Mouse (Mus musculus) gastrocnemius, adult 18-20 months (tissue): ENCODE data around the gene Slc13a3. TPM values are rescaled to one million over a fixed set of nuclear protein-coding genes. Genes with fewer than 3 reads are reported as not detected.

ENCODE experiments used
- DNase-seq: peaks from one replicate; pipeline ENCODE4 v3.0.0; 2021; ENCODE audit warnings: low spot score
- total RNA-seq, 2 experiments: library from RNA; stranded (reverse); gene quantifications; 2 replicates each; pipeline ENCODE4 v1.2.3; 2021

Slc13a3 gene
- total RNA-seq, 2 experiments from 2014 or later = 0.25 TPM; not detected in 1

GRCm38 (mm10) chr2:165415141-165415721, 57.8 kb downstream of the Slc13a3 start:
- DNase-seq = no peak

GRCm38 (mm10) chr2:165414321-165414720, 58.7 kb downstream of the Slc13a3 start:
- no peak for DNase-seq

DNA sequence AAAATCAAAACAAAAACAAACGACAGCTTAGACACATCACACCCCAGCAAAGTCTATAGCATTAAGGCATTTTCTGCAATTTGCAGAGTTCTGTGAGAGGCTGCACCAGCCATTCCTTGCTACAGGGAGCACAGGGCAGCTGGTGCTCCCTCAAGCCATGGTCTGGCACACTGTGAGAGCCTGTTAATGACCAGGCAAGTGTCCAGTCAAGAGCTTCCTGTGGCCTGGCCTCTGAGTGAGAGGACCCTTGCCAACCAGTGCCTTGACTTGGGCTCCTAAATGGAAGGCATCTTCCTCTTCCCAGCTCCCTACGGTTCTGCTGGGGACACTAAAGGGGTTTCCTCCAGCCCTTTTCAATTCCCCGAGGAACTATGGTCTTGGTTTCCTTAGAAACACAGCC, 59.1 kb downstream of the Slc13a3 start:
- DNase-seq = no peak

DNA sequence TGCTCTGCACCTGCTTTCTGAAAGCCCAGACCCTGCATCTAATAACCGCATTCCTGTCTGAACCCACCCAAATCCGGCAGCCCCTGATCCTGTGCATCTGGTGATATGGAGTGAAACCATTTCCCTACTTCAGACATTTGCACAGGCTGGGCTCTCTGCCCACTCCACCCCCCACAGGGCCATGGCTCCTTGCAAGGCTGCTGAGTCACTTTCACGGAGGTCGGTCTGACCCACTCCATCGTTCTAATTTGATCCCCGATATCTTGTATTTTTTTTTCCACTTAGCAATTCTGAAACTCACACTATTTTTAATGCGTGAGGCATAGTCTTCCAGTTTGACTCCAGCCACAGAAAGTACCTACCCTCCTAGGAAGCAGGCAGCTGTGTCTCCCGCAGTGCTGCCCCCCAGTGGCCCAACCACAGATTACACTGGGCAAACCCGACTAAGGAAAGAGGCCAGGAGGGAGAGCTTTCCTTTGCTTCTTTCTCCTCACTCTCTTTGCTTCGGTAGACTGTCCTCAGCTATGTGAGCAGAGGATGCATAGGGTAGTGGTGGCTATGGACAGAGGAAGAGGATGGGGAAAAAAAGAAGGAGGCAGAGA, 65.2 kb downstream of the Slc13a3 start:
- peak; percentile 74 for DNase-seq

- peak; percentile 8 for DNase-seq
Measured at GRCm38 (mm10) chr2:165405351-165405750, 67.7 kb downstream of the Slc13a3 start.

DNA sequence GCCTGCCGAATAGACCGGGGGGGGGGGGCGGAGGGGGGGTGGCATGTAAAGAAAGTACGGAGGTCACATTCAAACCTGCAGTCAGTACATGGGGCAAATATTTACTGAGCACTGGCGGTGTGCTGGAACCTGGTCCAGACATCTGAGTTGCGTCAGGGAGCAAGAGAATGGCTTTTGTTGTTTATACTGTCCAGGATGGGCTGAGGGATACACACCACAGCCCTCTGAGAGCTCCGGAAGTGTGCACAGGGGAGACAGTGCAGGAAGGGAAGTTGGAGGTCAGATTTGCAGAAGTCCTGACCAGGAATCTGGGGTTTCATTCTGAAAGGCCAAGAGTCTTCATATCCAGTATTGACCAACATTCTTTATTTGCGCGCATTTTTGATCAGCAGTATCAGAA, 68.1 kb downstream of the Slc13a3 start:
- no peak for DNase-seq

DNA sequence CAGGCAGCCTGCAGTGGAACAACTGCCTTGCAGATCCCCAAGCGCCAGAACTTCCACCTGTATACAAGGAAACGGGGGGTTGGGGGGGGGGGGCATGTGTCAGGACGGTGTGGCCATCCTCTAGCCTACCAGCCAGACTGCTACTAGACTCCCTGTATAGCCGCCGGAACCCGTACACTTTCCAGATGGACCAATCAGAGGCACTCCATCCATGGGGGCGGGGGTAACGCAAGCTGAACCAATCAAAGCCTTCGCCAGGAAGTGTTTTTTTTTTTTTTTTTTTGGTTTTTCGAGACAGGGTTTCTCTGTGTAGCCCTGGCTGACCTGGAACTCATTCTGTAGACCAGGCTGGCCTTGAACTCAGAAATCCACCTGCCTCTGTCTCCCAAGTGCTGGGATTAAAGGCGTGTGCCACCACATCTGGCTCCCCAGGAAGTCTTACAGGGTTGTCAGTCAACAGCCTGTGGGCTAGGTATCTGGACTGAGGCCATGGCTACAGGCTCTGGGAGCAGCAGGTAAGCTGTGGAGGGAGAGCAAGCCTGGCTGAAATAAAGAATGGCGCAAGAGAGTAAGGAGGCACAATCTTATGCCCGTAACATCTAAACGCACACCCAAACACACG, 74.8 kb downstream of the Slc13a3 start:
- DNase-seq = no peak

- DNase-seq = peak; percentile 46
Measured at GRCm38 (mm10) chr2:165397502-165398163, 75.4 kb downstream of the Slc13a3 start.

DNA sequence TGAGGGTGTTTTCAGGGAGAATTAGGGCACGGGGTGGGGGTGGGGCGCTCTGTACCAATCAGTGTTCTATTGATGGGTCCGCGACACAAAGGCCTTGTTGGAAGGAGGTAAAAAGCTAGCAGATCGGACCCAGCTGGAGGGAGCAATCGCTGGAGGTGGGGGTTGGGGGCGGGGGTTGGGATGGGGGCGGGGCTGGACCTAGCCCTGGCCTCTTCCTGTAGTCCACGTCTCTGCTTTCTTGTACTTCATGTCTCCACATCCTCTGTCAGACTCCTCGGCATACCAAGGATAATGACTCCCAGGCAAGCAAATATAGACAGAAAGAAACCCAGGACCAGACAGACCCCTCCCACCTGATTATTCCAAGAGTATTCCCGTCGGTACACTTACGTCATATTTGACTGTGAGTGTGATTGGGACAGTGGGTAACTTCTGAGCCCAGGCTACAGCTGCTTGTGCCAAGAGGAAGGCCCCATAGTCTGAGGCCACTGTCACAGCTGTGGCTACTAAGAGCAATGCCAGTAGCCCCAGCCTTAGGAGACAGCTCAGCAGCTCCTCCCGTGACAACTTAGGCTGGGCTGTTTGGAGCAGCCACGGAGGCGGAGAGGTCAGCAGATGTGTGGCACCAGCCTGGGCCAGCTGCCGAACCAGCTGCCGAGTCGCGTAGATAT, 76.1 kb downstream of the Slc13a3 start:
- DNase-seq = no peak

DNA sequence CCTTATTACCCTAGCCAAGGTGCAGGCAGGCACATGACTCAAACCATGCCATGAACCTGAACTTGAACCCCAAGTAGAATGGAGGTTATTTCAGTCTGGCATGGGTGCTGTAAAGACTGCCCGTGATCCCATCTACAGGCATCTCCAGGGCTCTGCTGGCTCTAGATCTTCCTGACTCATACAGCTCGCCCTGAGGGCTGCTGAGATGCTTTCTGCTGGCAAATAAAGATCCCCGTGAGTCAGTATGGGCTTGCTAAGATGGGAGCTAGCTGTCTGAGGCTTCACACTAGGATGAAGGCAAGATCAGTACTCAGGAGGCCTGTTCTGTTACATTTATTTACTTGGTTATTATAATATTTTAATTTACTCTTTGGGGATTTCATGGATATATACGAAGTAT, 80.9 kb downstream of the Slc13a3 start:
- DNase-seq = no peak

DNA sequence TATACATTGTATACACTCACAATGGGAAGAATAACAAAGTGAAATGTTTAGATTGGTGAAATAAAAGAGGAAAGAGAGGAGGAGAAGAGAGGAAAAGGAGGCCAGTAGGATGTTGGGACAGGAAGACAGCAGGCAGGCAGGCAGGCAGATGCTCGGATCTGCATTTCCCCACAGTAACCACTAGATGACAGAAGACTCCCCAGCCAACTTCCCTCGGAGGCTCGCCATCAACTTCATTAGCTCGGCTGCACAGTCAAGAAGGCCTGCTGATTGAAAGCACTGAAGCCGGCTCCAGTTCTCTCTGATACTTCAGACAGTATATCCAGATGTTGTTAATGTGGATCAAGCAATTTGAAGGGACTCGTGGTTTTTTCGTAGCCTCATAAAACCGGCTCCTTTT, 81.5 kb downstream of the Slc13a3 start:
- DNase-seq = peak; percentile 51

DNA sequence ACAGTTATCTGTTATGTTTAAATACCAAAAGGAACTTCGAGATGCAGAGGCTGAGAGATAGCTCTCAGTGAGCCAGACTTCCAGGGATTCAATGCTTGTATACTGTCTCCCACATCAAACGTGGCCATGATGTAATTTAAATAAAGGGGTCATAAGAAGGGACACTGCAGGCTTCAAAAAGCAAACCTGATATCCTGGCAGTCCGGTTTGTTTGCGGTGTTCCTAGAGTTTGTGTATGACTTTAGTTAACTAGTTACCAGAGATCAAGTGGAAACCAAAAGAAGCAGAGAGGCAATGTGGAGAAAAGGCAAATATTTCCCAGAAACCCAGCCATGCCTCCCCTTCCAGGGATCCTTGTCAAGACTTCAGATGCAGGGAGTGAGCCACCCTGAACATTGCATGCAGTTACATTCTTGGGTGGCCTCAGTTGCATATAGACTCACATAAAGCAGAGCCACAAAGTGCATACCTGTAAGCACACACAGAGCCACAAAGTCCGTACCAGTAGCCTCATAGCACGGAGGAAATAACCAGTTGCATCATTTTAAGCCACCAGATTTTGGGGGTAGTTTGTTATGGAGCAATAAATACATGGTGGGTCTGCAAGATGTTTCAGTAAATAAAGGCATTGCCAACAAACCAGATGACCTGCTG, 83.6 kb downstream of the Slc13a3 start:
- no peak for DNase-seq

- peak; percentile 93 for DNase-seq
Measured at GRCm38 (mm10) chr2:165387844-165388495, 85.1 kb downstream of the Slc13a3 start, which contains the start of gene Zfp334. Zfp334 (minus strand) TSS chr2:165388259.

- DNase-seq = no peak
Measured at GRCm38 (mm10) chr2:165387370-165387769, 85.7 kb downstream of the Slc13a3 start.

DNA sequence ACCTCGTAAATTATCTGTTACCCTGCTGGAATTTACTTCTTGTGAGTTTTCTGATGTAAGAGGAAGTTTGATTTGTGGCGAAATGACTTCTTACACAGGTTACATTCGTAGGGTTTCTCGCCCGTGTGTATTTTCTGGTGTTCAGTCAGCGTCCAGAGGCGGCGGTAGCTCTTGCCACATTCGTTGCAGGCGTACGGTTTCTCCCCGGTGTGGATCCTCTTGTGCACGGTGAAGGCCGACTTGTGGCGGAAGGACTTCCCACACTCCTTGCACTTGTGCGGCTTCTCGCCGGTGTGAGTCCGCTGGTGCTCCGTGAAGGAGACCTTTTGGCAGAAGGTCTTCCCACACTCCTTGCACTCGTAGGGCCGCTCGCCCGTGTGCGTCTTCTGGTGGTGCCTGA, 93.0 kb downstream of the Slc13a3 start:
- DNase-seq = no peak

DNA sequence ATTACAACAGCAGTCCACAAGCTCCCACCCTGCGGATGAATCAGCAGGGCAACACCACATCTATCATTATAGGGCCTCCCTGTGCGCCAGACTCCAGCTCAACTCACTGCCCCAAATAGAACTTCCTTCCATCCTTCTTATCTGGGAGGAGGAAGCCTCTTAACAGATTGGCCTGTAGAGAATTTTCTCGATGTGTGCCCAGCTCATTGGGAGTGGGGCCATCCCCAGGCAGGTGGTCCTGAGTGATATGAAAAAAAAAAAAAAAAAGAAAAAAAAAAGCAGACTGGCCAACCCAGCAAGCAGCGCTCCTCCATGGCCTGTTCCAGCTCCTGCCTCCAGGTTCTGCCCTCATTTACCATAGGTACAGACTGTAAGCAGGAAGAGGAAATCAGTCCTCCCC, 97.0 kb downstream of the Slc13a3 start:
- DNase-seq = no peak

DNA sequence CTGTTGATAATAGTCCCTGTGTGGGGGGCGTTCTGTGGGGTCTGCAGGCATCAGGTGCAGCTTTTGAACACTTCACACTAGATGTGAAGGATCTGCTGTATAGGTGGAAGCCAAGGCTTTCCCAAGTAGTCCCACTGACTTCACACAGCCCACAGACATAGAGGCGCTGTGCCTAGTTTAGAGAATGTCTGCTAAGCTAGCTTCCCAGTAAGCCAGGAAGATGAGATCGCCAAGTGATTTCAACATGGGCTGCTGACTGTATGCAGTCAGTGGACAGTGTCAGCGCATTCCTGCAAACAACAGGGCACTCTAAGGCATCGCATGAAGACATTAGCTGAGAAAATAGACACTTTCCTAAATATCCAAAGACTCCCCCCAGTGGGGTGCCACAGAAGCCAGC, 97.6 kb downstream of the Slc13a3 start:
- no peak for DNase-seq

DNA sequence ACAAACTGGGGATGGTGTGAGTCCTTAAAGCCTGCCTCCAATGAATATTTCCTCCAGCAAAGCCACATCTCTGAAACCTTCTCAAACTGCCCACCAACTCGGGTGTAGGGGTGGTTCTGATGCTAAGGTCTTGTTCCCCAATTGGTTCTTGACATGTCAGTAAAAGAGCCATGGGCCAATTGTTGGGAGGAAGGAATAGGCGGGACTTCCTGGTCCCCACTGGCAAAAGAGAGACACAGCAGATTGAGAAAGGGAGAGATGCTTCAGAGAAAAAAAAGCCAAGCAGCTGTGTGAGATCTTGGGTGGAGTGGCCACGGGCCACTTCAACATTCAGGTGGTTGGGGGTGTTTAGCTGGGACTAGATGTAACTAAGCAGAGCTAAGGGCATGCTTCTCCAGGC, 102.0 kb downstream of the Slc13a3 start:
- DNase-seq = no peak

GRCm38 (mm10) chr2:165370348-165370747, 102.7 kb downstream of the Slc13a3 start:
- DNase-seq = no peak

- no peak for DNase-seq
Measured at GRCm38 (mm10) chr2:165368496-165368895, 104.5 kb downstream of the Slc13a3 start, which contains the start of gene Zfp663. Zfp663 (minus strand) TSS chr2:165368729.
